Mouse (Mus musculus) ES-E14 (cell line): ENCODE measurements around the gene Olfr9. TPM values are rescaled to one million over a fixed set of nuclear protein-coding genes. Genes with fewer than 3 reads are reported as not detected.
"Not testable (repeated sequence)": the region's sequence is repeated elsewhere in the genome, so short reads cannot be mapped to it uniquely, and the experiment has no call there.

Experiments
- DNase-seq: peaks from one replicate; pipeline ENCODE4 v3.0.0-alpha.2; 2013; ENCODE audit warnings: low read depth, low spot score
- H3K27ac ChIP-seq: 2 replicates; pipeline ENCODE4 v1.5.1; 2012; ENCODE audit warnings: low read depth, mild to moderate bottlenecking, low read length, moderate library complexity, mixed read lengths; ENCODE audit not compliant: poor library complexity, insufficient read depth, severe bottlenecking
- H3K36me3 ChIP-seq: 2 replicates; pipeline ENCODE4 v1.6.1; 2012; ENCODE audit warnings: mild to moderate bottlenecking, low read length, moderate library complexity, mixed read lengths; ENCODE audit not compliant: control insufficient read depth, poor library complexity, insufficient read depth, severe bottlenecking
- H3K4me1 ChIP-seq, 2 experiments: fragments of 150-350 bp in 1 of 2; sonication (generic) in 1 of 2; 2 replicates each; pipeline ENCODE4 v1.6.1; 2012; ENCODE audit warnings: low read length in 2 of 2, mild to moderate bottlenecking in 1 of 2, mixed read lengths in 1 of 2; ENCODE audit not compliant: control insufficient read depth in 2 of 2, insufficient read depth in 2 of 2, poor library complexity in 1 of 2
- H3K4me3 ChIP-seq, 2 experiments: fragments of 150-350 bp in 1 of 2; sonication (generic) in 1 of 2; 2 replicates each; pipeline ENCODE4 v1.5.1; 2012; ENCODE audit warnings: low read length in 2 of 2, low read depth in 1 of 2, mild to moderate bottlenecking in 1 of 2, mixed read lengths in 1 of 2; ENCODE audit not compliant: insufficient read depth in 1 of 2, poor library complexity in 1 of 2, severe bottlenecking in 1 of 2
- H3K9ac ChIP-seq: 2 replicates; pipeline ENCODE4 v1.6.1; 2012; ENCODE audit warnings: low read depth, mild to moderate bottlenecking, low read length, mixed read lengths; ENCODE audit not compliant: poor library complexity, insufficient read depth, severe bottlenecking
- H3K9me3 ChIP-seq: fragments of 150-350 bp; sonication (generic); 2 replicates; pipeline ENCODE4 v1.6.1; 2012; ENCODE audit warnings: low read depth, mild to moderate bottlenecking, low read length; ENCODE audit not compliant: control insufficient read depth, insufficient read depth
- CHD2 ChIP-seq: IDR thresholded peaks from 2 replicates; pipeline ENCODE4 v1.6.1; 2014; ENCODE audit warnings: mild to moderate bottlenecking, low read depth, low read length, inconsistent platforms
- HCFC1 ChIP-seq: IDR thresholded peaks from 2 replicates; pipeline ENCODE4 v1.6.1; 2012; ENCODE audit warnings: low read length, inconsistent platforms, borderline replicate concordance; ENCODE audit not compliant: insufficient read depth
- MAFK ChIP-seq: IDR thresholded peaks from 2 replicates; pipeline ENCODE4 v1.6.1; 2014; ENCODE audit warnings: mild to moderate bottlenecking, low read depth, low read length, inconsistent platforms; ENCODE audit not compliant: insufficient read depth
- ZC3H11A ChIP-seq: IDR thresholded peaks from 2 replicates; pipeline ENCODE4 v1.6.1; 2012; ENCODE audit warnings: low read depth, mild to moderate bottlenecking, inconsistent platforms, low read length, borderline replicate concordance
- ZNF384 ChIP-seq: IDR thresholded peaks from 2 replicates; pipeline ENCODE4 v1.6.1; 2012; ENCODE audit warnings: low read depth, low read length, inconsistent platforms
- in situ Hi-C, 2 experiments: fragments of 600-800 bp; cut with MboI; formaldehyde crosslinking; loops; one replicate each; pipeline ENCODE4 v1.15.1; 2025; ENCODE audit warnings: low sequenced_read_pairs in 2 of 2, inconsistent platforms in 1 of 2; ENCODE audit not compliant: unreplicated experiment in 2 of 2
- total RNA-seq: library from RNA; depleted of rRNA; stranded (reverse); fragments of 300-350 nt; gene quantifications from 2 replicates; pipeline ENCODE4 v1.2.3, GENCODE M21; 2012; rRNA removed

Olfr9 gene
- not detected in 2 replicates for total RNA-seq

- not testable (repeated sequence) for H3K36me3 ChIP-seq, H3K4me3 ChIP-seq, DNase-seq
These were observed at the start of gene Olfr9 for GRCm38 (mm10) chr10:128989131-128989530. Olfr9 (plus strand) TSS chr10:128989431.

GRCm38 (mm10) chr10:128940475-128941061 lies 48.7 kb upstream of the Olfr9 start:
- no peak for DNase-seq
- H3K9me3 ChIP-seq: no peaks in the 10 kb centered on the region
- H3K27ac ChIP-seq: no peak overlapping the region
- no peak overlapping the region for H3K4me3 ChIP-seq
- TF ChIP-seq HCFC1 (no peak), ZNF384 (no peak), CHD2 (no peak), ZC3H11A (no peak), MAFK (no peak)
- H3K36me3 ChIP-seq: no peaks in the 10 kb centered on the region
- in situ Hi-C loops: no loop called here
- no peaks in the 10 kb centered on the region for H3K4me1 ChIP-seq
- H3K9ac ChIP-seq: no peak overlapping the region

More at GRCm38 (mm10) chr10:128989131-128989530, at the start of gene Olfr9:
- in situ Hi-C loops, H3K9ac ChIP-seq, H3K27ac ChIP-seq, H3K9me3 ChIP-seq, H3K4me1 ChIP-seq: not testable (repeated sequence)

DNA sequence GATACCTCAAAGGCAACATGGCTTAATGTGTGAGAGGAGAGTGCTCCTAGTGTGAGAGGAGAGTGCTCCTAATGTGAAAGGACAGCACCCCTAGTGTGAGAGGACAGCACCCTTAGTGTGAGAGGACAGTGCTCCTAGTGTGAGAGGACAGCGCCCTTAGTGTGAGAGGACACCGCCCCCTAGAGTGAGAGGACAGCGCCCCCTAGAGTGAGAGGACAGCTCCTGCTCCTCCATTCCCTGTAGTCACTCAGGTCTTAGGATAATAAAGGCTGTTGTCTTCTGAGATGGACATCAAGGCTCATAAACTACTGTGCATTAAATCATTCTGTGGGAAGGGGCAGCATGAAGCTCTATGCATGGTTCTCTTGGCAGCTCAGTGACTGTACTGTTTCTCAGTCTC lies 43.6 kb upstream of the Olfr9 start:
- Histone ChIP-seq H3K4me3 (no peak overlapping the region), H3K9me3 (no peaks in the 10 kb centered on the region), H3K4me1 (no peaks in the 10 kb centered on the region), H3K9ac (no peak overlapping the region), H3K36me3 (no peaks in the 10 kb centered on the region), H3K27ac (no peak overlapping the region)
- in situ Hi-C loops: no loop called here
- TF ChIP-seq MAFK (no peak), ZNF384 (no peak), CHD2 (no peak), ZC3H11A (no peak), HCFC1 (no peak)
- DNase-seq: no peak

DNA sequence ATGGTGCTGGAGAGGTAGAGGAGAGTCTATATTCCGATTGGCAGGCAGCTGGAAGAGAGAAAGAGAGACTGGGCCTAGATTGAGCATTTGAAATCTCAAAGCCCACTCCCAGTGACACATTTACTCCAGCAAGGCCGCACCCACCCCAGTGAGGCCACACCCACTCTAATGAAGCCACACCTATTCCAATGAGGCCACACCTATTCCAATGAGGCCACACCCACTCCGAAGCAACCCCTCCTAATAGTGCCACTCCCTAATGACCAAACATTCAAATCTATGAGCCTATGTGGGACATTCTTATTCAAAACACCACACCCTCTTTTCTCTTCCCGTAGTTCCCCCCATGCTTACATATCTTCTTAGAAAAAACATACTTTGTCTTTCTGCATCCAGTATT lies 41.7 kb upstream of the Olfr9 start:
- TF ChIP-seq ZNF384: no peak
- no peak for TF ChIP-seq HCFC1
- no peak for TF ChIP-seq CHD2
- TF ChIP-seq ZC3H11A: no peak
- TF ChIP-seq MAFK: no peak
- no peak for DNase-seq
- in situ Hi-C loops: no loop called here

DNA sequence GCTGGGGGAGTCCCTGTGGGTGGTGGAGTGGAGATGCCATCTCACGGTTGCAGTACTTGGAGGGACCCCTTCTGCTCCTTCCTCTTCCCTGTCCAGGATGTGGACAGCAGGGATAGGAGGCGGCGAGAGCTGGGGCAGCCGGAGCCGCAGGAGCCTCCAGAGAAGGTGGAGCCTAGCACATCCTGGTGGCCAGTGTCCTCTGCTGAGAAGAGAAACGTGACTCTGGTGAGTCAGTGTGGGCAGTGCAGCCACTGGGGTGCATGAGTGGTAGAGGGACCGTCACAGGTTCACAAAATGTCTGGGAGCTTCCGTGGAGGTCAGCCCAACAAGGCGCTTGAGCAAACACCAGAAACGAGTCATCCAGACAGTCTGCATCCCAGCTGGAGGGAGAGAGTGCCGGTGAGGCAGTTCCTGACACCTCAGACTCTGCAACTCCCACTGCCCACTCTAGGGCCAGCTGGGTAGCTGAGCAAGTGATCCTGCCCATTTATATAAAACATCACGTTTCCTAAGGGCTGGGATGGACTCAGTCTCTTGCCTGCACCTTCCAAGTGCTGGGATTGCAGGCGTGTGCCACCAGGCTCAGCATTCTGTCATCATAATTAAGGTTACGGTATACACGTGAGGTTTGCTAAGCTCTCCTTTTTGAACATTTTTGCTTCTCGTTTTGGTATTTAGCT lies 38.9 kb upstream of the Olfr9 start:
- TF ChIP-seq MAFK (no peak), ZNF384 (no peak), HCFC1 (no peak), ZC3H11A (no peak), CHD2 (no peak)
- Histone ChIP-seq H3K36me3 (no peaks in the 10 kb centered on the region), H3K9ac (no peak overlapping the region), H3K4me3 (no peak overlapping the region), H3K4me1 (no peaks in the 10 kb centered on the region), H3K27ac (no peak overlapping the region), H3K9me3 (no peaks in the 10 kb centered on the region)
- no peak for DNase-seq
- in situ Hi-C loops: no loop called here

More for the DNA sequence above, 41.7 kb upstream of the Olfr9 start:
- H3K9ac ChIP-seq: no peak overlapping the region
- no peak overlapping the region for H3K4me3 ChIP-seq
- no peaks in the 10 kb centered on the region for H3K4me1 ChIP-seq
- H3K27ac ChIP-seq: no peak overlapping the region
- H3K9me3 ChIP-seq: no peaks in the 10 kb centered on the region
- no peaks in the 10 kb centered on the region for H3K36me3 ChIP-seq
